Mouse (Mus musculus) frontal cortex, postnatal 25 days (tissue): ENCODE data around the gene Cmtm5.
"Not testable (repeated sequence)": the region's sequence is repeated elsewhere in the genome, so short reads cannot be mapped to it uniquely, and the experiment has no call there.

Experiments used
- DNase-seq, 2 experiments: peaks; one replicate each; pipeline ENCODE4 v3.0.0; 2022; ENCODE audit warnings: low spot score in 2 of 2

Cmtm5 gene

GRCm38 (mm10) chr14:54932645-54933150, 3.4 kb upstream of the Cmtm5 start, which contains the start of gene Il25:
Gene Il25, plus strand, starts transcription at chr14:54932695.
- DNase-seq, result no peak

GRCm38 (mm10) chr14:54936831-54937160, 735 bp downstream of the Cmtm5 start:
- no peak for DNase-seq

- DNase-seq, result no peak
These were observed 1.5 kb downstream of the Cmtm5 start for GRCm38 (mm10) chr14:54937361-54938182.

GRCm38 (mm10) chr14:54938431-54939219, 2.6 kb downstream of the Cmtm5 start:
- DNase-seq, result no peak

- DNase-seq, result peak; percentile 25 to 43
These were observed 3.5 kb downstream of the Cmtm5 start for GRCm38 (mm10) chr14:54939434-54940175.

GRCm38 (mm10) chr14:54940176-54940530, 4.1 kb downstream of the Cmtm5 start:
- no peak for DNase-seq

- DNase-seq, result no peak
These were observed 5.2 kb downstream of the Cmtm5 start for GRCm38 (mm10) chr14:54941024-54941978.

- no peak for DNase-seq
These were observed 6.4 kb downstream of the Cmtm5 start for GRCm38 (mm10) chr14:54942479-54942878.

- no peak for DNase-seq
These were observed 7.9 kb downstream of the Cmtm5 start for GRCm38 (mm10) chr14:54943971-54944370.

GRCm38 (mm10) chr14:54944939-54945338, 8.9 kb downstream of the Cmtm5 start:
- no peak for DNase-seq

- no peak for DNase-seq
These were observed 10.1 kb downstream of the Cmtm5 start for GRCm38 (mm10) chr14:54945975-54946704.

- DNase-seq, result not testable (repeated sequence)
These were observed 10.9 kb downstream of the Cmtm5 start for GRCm38 (mm10) chr14:54947008-54947407.

GRCm38 (mm10) chr14:54948781-54949180, 12.7 kb downstream of the Cmtm5 start:
- DNase-seq, result no peak

- no peak for DNase-seq
These were observed 14.4 kb downstream of the Cmtm5 start for GRCm38 (mm10) chr14:54950493-54950892.

GRCm38 (mm10) chr14:54951587-54951986, 15.5 kb downstream of the Cmtm5 start:
- no peak for DNase-seq

- DNase-seq, result no peak
These were observed 17.7 kb downstream of the Cmtm5 start for GRCm38 (mm10) chr14:54953664-54954206.

- DNase-seq, result no peak
These were observed 18.4 kb downstream of the Cmtm5 start for GRCm38 (mm10) chr14:54954474-54954873.

GRCm38 (mm10) chr14:54955481-54955880, 19.4 kb downstream of the Cmtm5 start:
- DNase-seq, result no peak

- DNase-seq, result no peak
These were observed 20.5 kb downstream of the Cmtm5 start for GRCm38 (mm10) chr14:54956533-54956932.

- DNase-seq, result no peak
These were observed 22.4 kb downstream of the Cmtm5 start for GRCm38 (mm10) chr14:54958503-54958902.
